Mouse (Mus musculus) kidney, embryonic 16.5 days (tissue): ENCODE results near the gene Fbxw4. TPM values are rescaled to one million over a fixed set of nuclear protein-coding genes. Genes with fewer than 3 reads are reported as not detected.

Experiments
- ATAC-seq: fragments of 200-750 bp; cut with Nextera tagmentation; 2 replicates; pipeline ENCODE4 v1.8.0; 2017; ENCODE audit warnings: moderate TSS enrichment; ENCODE audit not compliant: low FRiP score, low TSS enrichment
- H3K27ac ChIP-seq: fragments of 300-500 bp; sonication (generic); 2 replicates; pipeline ENCODE4 v1.5.1; 2014; ENCODE audit warnings: low read length
- H3K27me3 ChIP-seq: fragments of 300-500 bp; sonication (generic); 2 replicates; pipeline ENCODE4 v1.6.1; 2014; ENCODE audit warnings: low read length, control low read depth, mixed read lengths; ENCODE audit not compliant: insufficient read depth
- H3K36me3 ChIP-seq: fragments of 300-500 bp; sonication (generic); 2 replicates; pipeline ENCODE4 v1.6.1; 2014; ENCODE audit warnings: low read length, control low read depth, mixed read lengths; ENCODE audit not compliant: insufficient read depth
- H3K4me1 ChIP-seq: fragments of 300-500 bp; sonication (generic); 2 replicates; pipeline ENCODE4 v1.6.1; 2014; ENCODE audit warnings: low read length, control low read depth, mixed read lengths; ENCODE audit not compliant: insufficient read depth
- H3K4me2 ChIP-seq: fragments of 300-500 bp; sonication (generic); replicated peaks from 2 replicates; pipeline ENCODE4 v1.6.1; 2014; ENCODE audit warnings: low read depth, low read length
- H3K4me3 ChIP-seq: fragments of 300-500 bp; sonication (generic); 2 replicates; pipeline ENCODE4 v1.5.1; 2014; ENCODE audit warnings: mild to moderate bottlenecking, low read length
- H3K9ac ChIP-seq: fragments of 300-500 bp; sonication (generic); replicated peaks from 2 replicates; pipeline ENCODE4 v1.6.1; 2014; ENCODE audit warnings: low read length
- H3K9me3 ChIP-seq: fragments of 300-500 bp; sonication (generic); 2 replicates; pipeline ENCODE4 v1.6.1; 2016; ENCODE audit warnings: low read length, control low read depth
- WGBS: fragments of 180-500 bp; shearing (Covaris S2); extraction: QIAGEN DNeasy Blood & Tissue Kit; methylation state at CpG from one replicate; pipeline ENCODE4 v1.1.7; 2014; 5-methylcytosine and 5-hydroxymethylcytosine counted together
- polyA plus RNA-seq: library from polyadenylated mRNA; unstranded; fragments of >200 nt; fragmentation: Nextera tagmentation; extraction: Ambion mirVana; gene quantifications from 2 replicates; pipeline ENCODE4 v1.2.1, GENCODE M21; 2015

The Fbxw4 gene
- polyA plus RNA-seq, 1 experiment from 2014 or later = 7.9 TPM

DNA sequence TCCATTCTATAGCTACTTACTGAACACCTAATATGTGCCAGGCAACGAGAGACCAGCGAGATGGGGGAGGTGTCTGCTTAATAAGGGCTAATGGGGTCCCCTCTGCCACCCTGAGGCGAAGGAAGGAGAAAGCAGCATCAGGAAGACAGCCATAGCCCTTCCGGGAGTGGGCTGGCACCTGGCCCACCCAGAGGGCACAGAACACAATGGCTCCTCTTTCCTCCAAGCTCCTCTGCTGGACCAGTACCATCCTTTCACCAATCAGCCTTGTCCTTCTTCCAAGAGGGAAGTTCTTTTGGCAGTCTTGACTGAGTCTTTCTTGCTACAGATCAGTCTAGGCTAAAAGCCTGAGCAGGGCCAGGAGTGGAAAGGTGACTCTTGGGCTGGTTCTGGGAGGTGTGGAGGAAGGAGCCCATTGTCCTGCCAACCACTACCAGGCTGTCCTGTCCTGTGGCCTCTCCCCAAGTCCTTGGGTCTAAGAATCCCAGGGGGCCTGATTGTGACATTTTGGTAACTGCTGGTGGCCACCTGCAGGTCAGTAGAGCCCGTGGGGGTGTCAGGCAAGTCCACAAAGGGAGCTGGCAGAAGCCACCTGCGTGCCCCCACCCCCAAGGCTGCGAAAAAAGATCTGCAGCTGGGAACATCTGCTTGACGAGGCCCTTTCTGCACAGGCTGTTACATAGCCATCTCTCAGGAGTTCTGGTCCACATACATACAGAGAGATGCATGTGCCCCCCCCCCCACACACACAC is 119.3 kb downstream of the Fbxw4 start:
- Histone ChIP-seq H3K27me3 (peaks cover 47% of the 10 kb centered on the region), H3K9me3 (no peaks in the 10 kb centered on the region), H3K9ac (peak overlapping the region; percentile 50; the same call in 1 of the 2 replicates), H3K36me3 (no peaks in the 10 kb centered on the region), H3K4me3 (peak overlapping the region; percentile 45), H3K4me1 (peaks cover 20% of the 10 kb centered on the region), H3K4me2 (peak overlapping the region; percentile 83), H3K27ac (no peak overlapping the region)
- 30% methylated on average over 8 of the region's 8 CpGs for WGBS
- no peak for ATAC-seq

DNA sequence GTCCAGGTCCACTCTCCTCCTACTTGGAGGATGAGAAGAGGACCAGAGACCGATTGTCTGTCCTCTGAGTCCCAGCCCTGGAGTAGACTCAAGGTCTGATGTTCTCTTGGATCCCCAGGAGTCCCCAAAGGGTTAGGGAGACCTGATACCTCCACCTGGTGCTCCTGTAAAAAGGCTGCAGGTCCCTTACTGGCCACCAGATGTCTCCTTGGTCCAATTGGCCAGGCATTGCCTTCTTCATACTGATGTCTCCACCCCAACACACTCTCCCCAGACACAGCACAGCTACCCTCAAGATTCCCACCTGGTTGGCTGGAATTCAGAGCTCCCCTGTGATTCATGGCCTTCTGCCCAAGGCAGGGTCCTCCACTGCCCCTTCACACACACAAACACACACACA is 122.6 kb downstream of the Fbxw4 start:
- Histone ChIP-seq H3K9ac (no peak overlapping the region), H3K9me3 (no peaks in the 10 kb centered on the region), H3K27ac (no peak overlapping the region), H3K4me2 (no peak overlapping the region), H3K27me3 (peaks cover 31% of the 10 kb centered on the region), H3K4me3 (no peak overlapping the region), H3K36me3 (no peaks in the 10 kb centered on the region), H3K4me1 (peaks cover 12% of the 10 kb centered on the region; the same call in 1 of the 2 replicates)
- WGBS = 71% methylated on average over 1 of the region's 1 CpGs
- no peak for ATAC-seq

DNA sequence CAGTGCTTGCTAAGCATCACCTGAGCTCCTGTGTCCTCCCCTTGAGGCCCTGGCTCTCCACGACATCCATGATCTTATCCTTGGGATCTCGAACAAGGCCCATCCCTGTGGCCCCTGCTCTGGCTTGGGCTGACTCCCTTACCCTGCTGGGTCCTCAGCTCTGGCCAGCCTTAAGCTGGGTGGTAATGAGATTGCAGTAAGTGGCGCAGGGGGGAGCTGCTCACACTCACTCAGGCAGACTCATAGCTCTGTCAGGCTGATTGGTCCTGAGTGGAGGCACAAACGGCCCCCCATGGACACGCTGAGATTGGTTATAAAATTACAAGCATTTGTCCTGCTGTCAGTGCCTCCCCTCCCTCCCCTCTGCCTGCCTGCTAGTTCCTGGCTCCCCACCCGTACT is 124.2 kb downstream of the Fbxw4 start:
- Histone ChIP-seq H3K4me2 (no peak overlapping the region), H3K27ac (no peak overlapping the region), H3K36me3 (no peaks in the 10 kb centered on the region), H3K9ac (no peak overlapping the region), H3K4me3 (no peak overlapping the region), H3K27me3 (peaks cover 15% of the 10 kb centered on the region), H3K4me1 (peaks cover 9% of the 10 kb centered on the region; the same call in 1 of the 2 replicates), H3K9me3 (no peaks in the 10 kb centered on the region)
- ATAC-seq = 0 out of 2 replicates have a peak, but pooled peaks have one; percentile 28
- 46% methylated on average over 6 of the region's 6 CpGs for WGBS

DNA sequence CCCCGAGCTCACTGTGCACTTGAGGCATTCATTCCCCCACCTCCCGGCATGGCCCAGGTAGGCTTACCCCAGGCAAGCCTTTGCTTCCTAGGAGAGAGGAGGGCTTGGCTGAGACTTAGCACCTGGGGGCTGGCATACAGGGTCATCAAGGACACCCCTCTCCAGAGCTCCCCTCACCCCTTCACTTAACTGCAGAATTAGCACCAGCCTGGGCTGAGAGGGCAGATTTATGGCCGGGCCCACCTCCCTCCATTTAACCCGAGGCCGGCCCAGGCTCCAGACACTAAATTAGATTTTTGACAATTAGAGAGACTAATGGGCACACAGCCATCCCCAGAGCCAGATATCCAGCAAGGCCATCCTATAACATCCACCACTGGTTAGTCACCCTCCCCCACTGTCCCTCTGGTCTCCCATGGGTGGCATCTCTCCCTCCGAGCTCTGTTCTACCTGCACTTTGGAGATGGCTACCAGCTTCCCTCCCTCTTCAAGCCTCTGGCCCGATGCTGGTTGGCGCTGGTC is 124.8 kb downstream of the Fbxw4 start:
- H3K4me1 ChIP-seq = peaks cover 15% of the 10 kb centered on the region; the same call in 1 of the 2 replicates
- no peak overlapping the region for H3K4me3 ChIP-seq
- no peaks in the 10 kb centered on the region for H3K36me3 ChIP-seq
- peaks cover 12% of the 10 kb centered on the region for H3K27me3 ChIP-seq
- H3K27ac ChIP-seq = no peak overlapping the region
- no peak for ATAC-seq
- no peaks in the 10 kb centered on the region for H3K9me3 ChIP-seq
- H3K9ac ChIP-seq = no peak overlapping the region
- WGBS = 39% methylated on average over 8 of the region's 8 CpGs
- no peak overlapping the region for H3K4me2 ChIP-seq

DNA sequence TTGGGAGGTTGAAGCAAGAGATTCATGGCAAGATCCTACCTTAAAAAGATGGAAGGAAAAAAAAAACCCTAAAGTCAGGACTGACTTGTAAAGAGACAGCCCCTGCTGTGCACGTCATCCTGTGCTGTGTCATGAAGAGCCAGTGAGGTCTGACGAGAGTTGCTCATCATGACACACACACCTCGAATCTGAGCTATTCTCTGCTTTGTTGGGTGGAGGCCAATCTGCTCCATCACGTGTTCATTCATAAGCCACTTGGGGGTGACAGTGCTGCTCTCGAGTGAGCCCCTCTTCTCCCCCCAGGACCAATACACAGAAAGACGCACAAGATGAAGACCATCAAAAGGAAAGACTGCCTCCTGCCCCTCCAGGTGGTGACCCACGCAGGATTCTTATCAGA is 126.5 kb downstream of the Fbxw4 start:
- 74% methylated on average over 7 of the region's 7 CpGs for WGBS
- Histone ChIP-seq H3K36me3 (peaks cover 8% of the 10 kb centered on the region), H3K9me3 (no peaks in the 10 kb centered on the region), H3K27ac (no peak overlapping the region), H3K27me3 (peaks cover 3% of the 10 kb centered on the region; the same call in 1 of the 2 replicates), H3K9ac (no peak overlapping the region), H3K4me1 (peaks cover 24% of the 10 kb centered on the region; the same call in 1 of the 2 replicates), H3K4me3 (no peak overlapping the region), H3K4me2 (no peak overlapping the region)
- no peak for ATAC-seq

DNA sequence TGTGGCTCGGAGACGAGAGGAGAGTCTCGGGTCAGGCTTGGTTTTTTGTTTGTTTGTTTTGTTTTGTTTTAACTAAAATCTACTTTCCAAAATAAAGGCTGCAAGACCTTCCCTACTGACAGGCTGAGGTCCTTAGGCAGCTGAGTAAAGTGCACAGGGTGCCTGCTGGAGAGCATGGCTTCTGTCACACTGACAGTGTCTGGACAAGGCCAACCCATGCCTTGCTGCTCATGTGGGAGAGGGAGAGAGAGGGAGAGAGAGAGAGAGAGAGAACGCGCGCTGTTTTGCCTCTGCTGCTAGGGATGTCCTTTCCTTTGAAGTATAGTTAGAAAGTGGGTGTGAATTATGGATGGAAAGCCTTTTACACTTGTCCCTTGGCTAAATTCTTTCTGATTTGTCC is 128.6 kb downstream of the Fbxw4 start:
- no peaks in the 10 kb centered on the region for H3K9me3 ChIP-seq
- H3K4me1 ChIP-seq = peaks cover 24% of the 10 kb centered on the region; the same call in 1 of the 2 replicates
- H3K4me3 ChIP-seq = no peak overlapping the region
- no peak overlapping the region for H3K9ac ChIP-seq
- peaks cover 3% of the 10 kb centered on the region; the same call in 1 of the 2 replicates for H3K27me3 ChIP-seq
- 47% methylated on average over 6 of the region's 6 CpGs for WGBS
- no peak overlapping the region for H3K4me2 ChIP-seq
- H3K27ac ChIP-seq = no peak overlapping the region
- peaks cover 25% of the 10 kb centered on the region for H3K36me3 ChIP-seq
- no peak for ATAC-seq

DNA sequence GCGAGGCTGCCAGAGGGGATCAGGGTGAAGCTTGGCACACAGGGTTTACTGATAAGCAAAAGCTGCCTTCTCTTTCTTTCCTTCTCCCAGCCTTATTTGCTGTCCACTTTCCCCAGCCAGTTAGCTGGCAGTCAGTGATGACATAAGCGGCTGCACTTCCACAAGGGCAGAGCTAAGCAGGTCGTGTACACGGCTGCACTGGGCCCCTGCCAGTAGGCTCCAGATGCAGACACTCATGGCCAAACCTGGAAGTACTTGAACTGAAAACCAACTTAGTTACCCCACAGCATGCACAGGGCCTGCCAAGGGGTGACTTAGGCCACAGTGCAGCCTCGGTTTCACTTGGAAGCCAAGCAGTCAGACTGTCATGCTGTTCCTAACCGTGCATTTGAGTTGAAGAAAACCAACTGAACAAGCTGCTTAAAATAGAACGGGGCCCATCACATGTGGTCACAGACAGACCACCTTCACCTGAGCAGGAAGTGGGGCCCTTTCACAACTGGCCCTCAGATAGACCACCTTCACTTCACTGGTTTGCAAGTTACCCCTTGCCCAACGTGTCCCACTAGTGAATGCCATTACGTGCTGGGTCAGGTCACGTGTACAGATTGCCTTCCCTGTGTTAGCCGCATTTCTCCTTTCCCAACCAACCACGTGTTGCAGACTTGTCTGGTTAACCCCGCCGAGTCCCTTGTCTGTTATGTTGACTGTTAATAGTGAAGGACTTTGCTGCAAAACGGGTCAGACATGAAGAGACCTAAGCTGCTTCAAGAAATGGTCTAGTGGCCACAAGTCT is 129.7 kb downstream of the Fbxw4 start:
- H3K4me3 ChIP-seq = no peak overlapping the region
- peaks cover 24% of the 10 kb centered on the region; the same call in 1 of the 2 replicates for H3K4me1 ChIP-seq
- peaks cover 25% of the 10 kb centered on the region for H3K36me3 ChIP-seq
- H3K9me3 ChIP-seq = no peaks in the 10 kb centered on the region
- no peaks in the 10 kb centered on the region for H3K27me3 ChIP-seq
- 71% methylated on average over 15 of the region's 15 CpGs for WGBS
- no peak overlapping the region for H3K4me2 ChIP-seq
- no peak for ATAC-seq
- no peak overlapping the region for H3K27ac ChIP-seq
- H3K9ac ChIP-seq = no peak overlapping the region

DNA sequence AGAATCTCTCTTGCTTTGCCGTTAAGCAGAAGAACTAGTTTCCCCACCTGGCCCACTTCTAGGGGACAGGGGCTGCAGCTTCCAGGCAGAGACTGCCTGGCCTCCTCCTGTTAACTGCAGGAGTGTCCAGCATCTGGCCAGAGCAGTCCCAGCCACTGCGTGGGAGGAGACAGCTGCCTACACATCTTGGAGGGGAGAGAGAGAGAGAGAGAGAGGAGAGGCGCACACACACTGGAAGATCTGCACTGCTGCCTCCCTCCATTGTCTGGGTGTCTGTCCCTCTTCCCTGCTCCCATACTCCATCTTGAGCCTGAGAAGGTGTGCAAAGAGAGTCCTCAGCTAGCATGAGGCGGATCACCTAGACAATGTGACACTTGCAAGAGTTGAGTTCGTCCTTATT is 130.8 kb downstream of the Fbxw4 start:
- H3K9me3 ChIP-seq = no peaks in the 10 kb centered on the region
- no peak overlapping the region for H3K9ac ChIP-seq
- peaks cover 24% of the 10 kb centered on the region; the same call in 1 of the 2 replicates for H3K4me1 ChIP-seq
- peaks cover 28% of the 10 kb centered on the region for H3K36me3 ChIP-seq
- H3K4me2 ChIP-seq = no peak overlapping the region
- H3K27ac ChIP-seq = no peak overlapping the region
- no peak overlapping the region for H3K4me3 ChIP-seq
- ATAC-seq = 0 out of 2 replicates have a peak, but pooled peaks have one; percentile 60
- H3K27me3 ChIP-seq = no peaks in the 10 kb centered on the region
- 66% methylated on average over 5 of the region's 5 CpGs for WGBS
